Comparison of ENCODE assay signal across 22 mouse cellular contexts in genomic region chr10:88385290-88385689, GRCm38 (mm10).
"Had no signal": no experiment of that assay in that cellular context is flagged by ENCODE, and none has a peak within 500 bp of the region (broad histone marks: within the 10 kb centered on the region; RNA-seq: fewer than 3 reads in every experiment).

No protein-coding gene starts in this region.

- ATAC-seq: hindbrain, embryonic 16.5 days; inflammation-experienced regulatory T-cells, adult 6 months; intestine, embryonic 15.5 days; intestine, postnatal 0 days had no signal

- H3K36me3 ChIP-seq: heart, embryonic 13.5 days; heart, embryonic 15.5 days; hindbrain, embryonic 10.5 days; hindbrain, embryonic 12.5 days; intestine, embryonic 15.5 days; limb, embryonic 10.5 days; limb, embryonic 12.5 days; liver, embryonic 13.5 days; liver, embryonic 15.5 days had no signal

- H3K4me2 ChIP-seq: heart, embryonic 11.5 days; heart, embryonic 13.5 days; heart, embryonic 15.5 days; hindbrain, embryonic 12.5 days; hindbrain, embryonic 14.5 days; intestine, embryonic 15.5 days; limb, embryonic 12.5 days had no signal

- H3K4me3 ChIP-seq: heart, adult 2 months; heart, embryonic 13.5 days; heart, embryonic 15.5 days; hindbrain, embryonic 10.5 days; hindbrain, embryonic 12.5 days; intestine, embryonic 15.5 days; layer of hippocampus, adult 2 months; left cerebral cortex, adult 2 months; limb, embryonic 10.5 days; limb, embryonic 12.5 days; liver, embryonic 13.5 days; liver, embryonic 15.5 days had no signal

- H3K27me3 ChIP-seq: heart, embryonic 13.5 days; heart, embryonic 15.5 days; hindbrain, embryonic 12.5 days; intestine, embryonic 15.5 days; limb, embryonic 12.5 days; liver, embryonic 13.5 days; liver, embryonic 15.5 days had no signal

- H3K9me3 ChIP-seq: heart, embryonic 13.5 days; heart, embryonic 15.5 days; hindbrain, embryonic 10.5 days; hindbrain, embryonic 12.5 days; intestine, embryonic 15.5 days; limb, embryonic 10.5 days; limb, embryonic 12.5 days; liver, embryonic 13.5 days; liver, embryonic 15.5 days had no signal

- DNase-seq: gastrocnemius, postnatal 10 days; gastrocnemius, postnatal 25 days; heart, adult 2 months; heart, postnatal 4 days; kidney, postnatal 14 days; liver, postnatal 0 days had no signal

- H3K27ac ChIP-seq: heart, embryonic 13.5 days; heart, embryonic 15.5 days; hindbrain, embryonic 10.5 days; hindbrain, embryonic 12.5 days; hindbrain, embryonic 14.5 days; intestine, embryonic 15.5 days; layer of hippocampus, adult 2 months; left cerebral cortex, adult 2 months; limb, embryonic 10.5 days; limb, embryonic 12.5 days; liver, embryonic 13.5 days; liver, embryonic 15.5 days had no signal

- H3K9ac ChIP-seq: heart, embryonic 13.5 days; heart, embryonic 15.5 days; hindbrain, embryonic 12.5 days; hindbrain, embryonic 14.5 days; intestine, embryonic 15.5 days; limb, embryonic 12.5 days; liver, embryonic 13.5 days; liver, embryonic 15.5 days; liver, postnatal 0 days had no signal
